Mouse (Mus musculus): Measurements from ENCODE around the gene Mfng.

The Mfng gene

GRCm38 (mm10) chr15:78773290-78773729, at the start of gene Mfng:
Mfng (minus strand) TSS chr15:78773475.
- peak; percentile 76 to 87 for DNase-seq

GRCm38 (mm10) chr15:78816074-78816391, 42.8 kb upstream of the Mfng start:
- DNase-seq, result no peak

GRCm38 (mm10) chr15:78815314-78816073, 42.2 kb upstream of the Mfng start:
- DNase-seq, result peak in 1 of 2 experiments; percentile 28

GRCm38 (mm10) chr15:78813603-78814002, 40.3 kb upstream of the Mfng start:
- peak in 1 of 2 experiments; percentile 21 for DNase-seq

GRCm38 (mm10) chr15:78810146-78810545, 36.9 kb upstream of the Mfng start:
- DNase-seq, result peak in 1 of 2 experiments; percentile 33

- no peak for DNase-seq
Measured at GRCm38 (mm10) chr15:78809739-78810138, 36.5 kb upstream of the Mfng start.

- DNase-seq, result no peak
Measured at GRCm38 (mm10) chr15:78808980-78809379, 35.7 kb upstream of the Mfng start.

- DNase-seq, result peak; percentile 32 to 51
Measured at GRCm38 (mm10) chr15:78807141-78807540, 33.9 kb upstream of the Mfng start.

- DNase-seq, result no peak
Measured at GRCm38 (mm10) chr15:78806614-78807013, 33.3 kb upstream of the Mfng start.

GRCm38 (mm10) chr15:78805351-78805750, 32.1 kb upstream of the Mfng start:
- no peak for DNase-seq

GRCm38 (mm10) chr15:78804326-78804725, 31.1 kb upstream of the Mfng start:
- DNase-seq, result peak; percentile 71 to 83

GRCm38 (mm10) chr15:78803499-78803900, 30.2 kb upstream of the Mfng start:
- peak; percentile 83 to 89 for DNase-seq

GRCm38 (mm10) chr15:78802776-78803391, 29.6 kb upstream of the Mfng start, which contains the start of gene Card10:
Card10 (minus strand) TSS chr15:78803042.
- peak; percentile 77 to 91 for DNase-seq

- DNase-seq, result peak in 1 of 2 experiments; percentile 71
Measured at GRCm38 (mm10) chr15:78801971-78802741, 28.9 kb upstream of the Mfng start.

GRCm38 (mm10) chr15:78801571-78801970, 28.3 kb upstream of the Mfng start:
- DNase-seq, result no peak

GRCm38 (mm10) chr15:78799029-78799428, 25.8 kb upstream of the Mfng start:
- DNase-seq, result no peak

GRCm38 (mm10) chr15:78797060-78797329, 23.7 kb upstream of the Mfng start:
- no peak for DNase-seq

- DNase-seq, result peak; percentile 83 to 86
Measured at GRCm38 (mm10) chr15:78796196-78797059, 23.2 kb upstream of the Mfng start.

GRCm38 (mm10) chr15:78790990-78791389, 17.7 kb upstream of the Mfng start:
- DNase-seq, result no peak

GRCm38 (mm10) chr15:78790451-78790850, 17.2 kb upstream of the Mfng start:
- DNase-seq, result peak; percentile 94 to 97

GRCm38 (mm10) chr15:78789721-78790323, 16.5 kb upstream of the Mfng start:
- DNase-seq, result peak in 1 of 2 experiments; percentile 61

- peak in 1 of 2 experiments; percentile 57 for DNase-seq
Measured at GRCm38 (mm10) chr15:78788042-78788441, 14.8 kb upstream of the Mfng start.
